Mouse (Mus musculus) CD4-positive, CD25-positive, alpha-beta regulatory T cell, adult 4 months (primary cell): ENCODE measurements around the gene Gm14326. TPM values are rescaled to one million over a fixed set of nuclear protein-coding genes. Genes with fewer than 3 reads are reported as not detected.
"Not testable (repeated sequence)": the region's sequence is repeated elsewhere in the genome, so short reads cannot be mapped to it uniquely, and the experiment has no call there.

Experiments
- ATAC-seq: one replicate; pipeline ENCODE4 v1.8.0; 2017
- polyA plus RNA-seq, 2 experiments: library from polyadenylated mRNA; unstranded; fragments of 100-300 nt; shearing (Covaris generic); gene quantifications; one replicate each; pipeline ENCODE4 v1.2.1; 2017

Gene Gm14326
- 10 to 100 TPM; 10.8 to 11.7 TPM for polyA plus RNA-seq

DNA sequence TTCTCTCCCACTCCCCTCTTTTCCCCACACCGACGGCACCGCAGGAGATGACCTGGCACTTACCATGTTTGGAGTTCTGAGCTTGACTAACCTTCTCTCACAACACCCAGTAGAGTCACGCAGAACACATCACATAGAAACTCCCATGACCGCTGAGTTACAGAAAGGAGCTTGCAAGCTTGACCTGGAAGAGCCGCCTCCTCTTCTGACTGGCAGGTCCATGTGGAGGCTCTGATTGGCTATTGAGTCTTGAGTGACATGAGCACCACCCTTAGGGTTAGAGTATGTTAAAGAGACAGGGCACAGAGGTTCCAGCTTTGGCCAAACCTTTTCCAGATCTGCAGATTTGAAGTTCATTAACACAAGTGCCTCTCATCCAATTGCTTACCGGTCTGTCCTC, at the start of gene Gm14326:
Gene Gm14326, minus strand, starts transcription at position 153 of the 400 bp plus-strand sequence.
- ATAC-seq = not testable (repeated sequence)

DNA sequence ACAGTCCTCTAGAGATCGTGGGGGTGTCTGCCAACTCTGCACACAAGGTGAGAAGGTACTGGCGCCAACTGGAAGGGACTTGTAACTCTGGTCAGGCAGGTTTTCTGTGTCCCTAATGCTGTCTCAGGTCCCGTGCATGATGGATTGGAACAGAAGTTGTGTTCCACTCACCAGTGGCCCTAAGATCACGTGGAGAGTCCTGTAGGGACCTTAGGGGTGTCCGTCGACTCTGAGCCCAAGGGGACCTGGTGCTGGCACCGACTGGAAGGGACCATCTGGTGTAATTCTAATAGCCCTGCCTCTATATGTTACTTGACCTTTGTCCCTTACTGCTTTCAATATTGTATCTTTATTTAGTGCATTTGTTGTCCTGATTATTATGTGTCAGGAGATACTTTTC, 17.7 kb upstream of the Gm14326 start:
- not testable (repeated sequence) for ATAC-seq

- not testable (repeated sequence) for ATAC-seq
These were observed 363 bp downstream of the Gm14326 start for GRCm38 (mm10) chr2:177956734-177957133.

GRCm38 (mm10) chr2:177925563-177926103, 31.5 kb downstream of the Gm14326 start, which contains the start of gene Zfp972:
Gene Zfp972, minus strand, starts transcription at chr2:177925613.
- ATAC-seq = not testable (repeated sequence)

DNA sequence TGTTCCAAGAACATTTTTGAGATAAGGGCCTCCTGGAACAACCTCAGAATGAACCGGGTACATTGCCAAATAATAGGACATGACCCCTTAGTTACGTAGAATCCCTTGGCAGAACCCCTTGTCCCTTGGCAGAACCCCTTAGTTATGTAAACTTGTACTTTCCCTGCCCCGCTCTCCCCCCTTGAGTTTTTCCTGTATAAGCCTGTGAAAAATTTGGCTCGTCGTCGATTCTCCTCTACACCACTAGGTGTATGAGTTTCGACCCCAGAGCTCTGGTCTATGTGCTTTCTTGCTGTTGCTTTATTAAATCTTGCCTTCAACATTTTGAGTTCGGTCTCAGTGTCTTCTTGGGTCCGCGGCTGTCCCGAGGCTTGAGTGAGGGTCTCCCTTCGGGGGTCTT, 53.8 kb downstream of the Gm14326 start:
- not testable (repeated sequence) for ATAC-seq

DNA sequence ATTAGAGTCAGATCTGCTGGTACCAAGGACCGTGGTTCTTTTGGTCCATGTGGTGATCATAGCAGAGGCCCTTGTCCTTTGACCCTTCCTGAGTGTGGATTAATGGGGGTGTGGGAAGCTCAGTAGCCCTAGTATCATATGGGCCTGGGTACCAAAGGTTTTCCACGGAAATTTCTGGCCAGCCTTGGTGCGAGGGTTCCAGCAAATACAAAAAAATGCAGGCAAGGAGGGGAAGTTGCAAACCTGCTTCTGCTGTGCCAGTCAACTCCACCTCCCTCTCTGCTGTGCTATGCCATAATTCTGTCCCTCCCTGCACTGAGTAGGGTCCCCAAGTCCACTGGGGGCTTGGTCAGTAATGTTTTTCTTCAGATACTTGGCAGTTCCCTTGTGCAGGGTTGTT, 58.9 kb downstream of the Gm14326 start:
- ATAC-seq = not testable (repeated sequence)

DNA sequence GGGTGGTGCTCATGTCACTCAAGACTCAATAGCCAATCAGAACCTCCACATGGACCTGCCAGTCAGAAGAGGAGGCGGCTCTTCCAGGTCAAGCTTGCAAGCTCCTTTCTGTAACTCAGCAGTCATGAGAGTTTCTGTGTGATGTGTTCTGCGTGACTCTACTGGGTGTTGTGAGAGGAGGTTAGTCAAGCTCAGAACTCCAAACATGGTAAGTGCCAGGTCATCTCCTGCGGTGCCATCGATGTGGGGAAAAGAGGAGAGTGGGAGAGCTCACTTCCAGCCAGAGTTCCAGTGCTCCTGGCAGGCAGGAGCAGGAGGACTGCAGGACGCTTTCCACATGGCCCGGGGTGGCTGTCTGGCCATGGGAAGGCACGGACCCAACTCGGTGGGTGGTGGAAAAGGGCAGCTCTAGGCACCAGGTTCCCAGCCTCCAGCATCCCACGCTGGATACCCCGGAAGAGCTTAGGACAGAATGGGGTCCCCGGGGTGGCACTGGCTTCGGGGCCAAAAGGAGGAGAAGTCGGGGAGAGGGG, 60.0 kb downstream of the Gm14326 start, which contains the start of gene Gm14327:
Gene Gm14327, plus strand, starts transcription at position 51 of the 533 bp plus-strand sequence.
- not testable (repeated sequence) for ATAC-seq

- not testable (repeated sequence) for ATAC-seq
These were observed 69.4 kb downstream of the Gm14326 start for GRCm38 (mm10) chr2:177887743-177888142.

Other genes starting within 250 kb of the Gm14326 start
- not detected for gene Gm14322, start 198.0 kb downstream of the Gm14326 start, polyA plus RNA-seq
- 10 to 100 TPM; 14.8 to 14.9 TPM for gene Gm14325, start 117.0 kb downstream of the Gm14326 start, polyA plus RNA-seq
- 1 to 10 TPM in 1 of 2 experiments, not detected in 1; 7.6 TPM for gene Gm14327, start 60.2 kb downstream of the Gm14326 start, polyA plus RNA-seq
- 1 to 10 TPM; 1.5 to 1.9 TPM for gene Zfp972, start 31.7 kb downstream of the Gm14326 start, polyA plus RNA-seq
- gene Zfp971, start 66.0 kb upstream of the Gm14326 start, polyA plus RNA-seq = 10 to 100 TPM in 1 of 2 experiments, 1 to 10 TPM in 1; 5.0 to 15.2 TPM
- 10 to 100 TPM in 1 of 2 experiments, 1 to 10 TPM in 1; 8.2 to 11.0 TPM for gene Zfp931, start 121.2 kb upstream of the Gm14326 start, polyA plus RNA-seq
- under 1 TPM in 1 of 2 experiments, not detected in 1; 0.28 TPM for gene Phactr3, start 161.7 kb upstream of the Gm14326 start, polyA plus RNA-seq